Mouse (Mus musculus): ENCODE measurements at regions not wholly inside any gene's neighbourhood (a gene's known extent, or its start where the extent isn't known, plus 50 kb on each side); places are given as distances from the start of the nearest gene placed in this dataset.
"Not testable (repeated sequence)": the region's sequence is repeated elsewhere in the genome, so short reads cannot be mapped to it uniquely, and the experiment has no call there.

DNA sequence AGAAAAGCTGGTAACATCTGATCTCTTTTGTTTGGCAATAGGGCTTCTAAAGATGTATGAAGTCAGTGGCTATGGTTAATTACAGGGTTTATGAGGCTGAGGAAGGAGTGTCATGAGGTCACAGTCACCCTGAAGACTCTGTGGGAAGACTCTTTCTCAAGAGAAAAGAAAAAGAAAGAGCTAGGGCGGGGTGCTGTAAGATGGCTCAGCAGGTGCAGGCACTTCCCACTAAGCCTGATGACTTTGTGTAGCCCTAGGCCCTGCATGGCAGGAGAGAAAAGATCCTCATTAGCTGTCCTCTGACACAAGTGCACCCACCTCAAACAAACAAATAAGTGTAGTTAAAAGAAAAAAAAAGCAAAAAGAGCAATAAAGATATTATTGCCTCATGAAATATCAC lies 73.6 kb upstream of the Atp1b1 start:
- H3K9ac ChIP-seq = no peak overlapping the region
- no peaks in the 10 kb centered on the region for H3K4me1 ChIP-seq
- H3K4me2 ChIP-seq = no peak overlapping the region
- H3K36me3 ChIP-seq = no peaks in the 10 kb centered on the region
- ATAC-seq (replicated peaks; ENCODE audit: low FRiP score) = no peak
- no peak overlapping the region for H3K27ac ChIP-seq
- no peaks in the 10 kb centered on the region for H3K27me3 ChIP-seq
- no peak overlapping the region for H3K4me3 ChIP-seq (replicated peaks)
- H3K9me3 ChIP-seq (replicated peaks) = no peaks in the 10 kb centered on the region
- WGBS = 67% methylated on average over 1 of the region's 1 CpGs

DNA sequence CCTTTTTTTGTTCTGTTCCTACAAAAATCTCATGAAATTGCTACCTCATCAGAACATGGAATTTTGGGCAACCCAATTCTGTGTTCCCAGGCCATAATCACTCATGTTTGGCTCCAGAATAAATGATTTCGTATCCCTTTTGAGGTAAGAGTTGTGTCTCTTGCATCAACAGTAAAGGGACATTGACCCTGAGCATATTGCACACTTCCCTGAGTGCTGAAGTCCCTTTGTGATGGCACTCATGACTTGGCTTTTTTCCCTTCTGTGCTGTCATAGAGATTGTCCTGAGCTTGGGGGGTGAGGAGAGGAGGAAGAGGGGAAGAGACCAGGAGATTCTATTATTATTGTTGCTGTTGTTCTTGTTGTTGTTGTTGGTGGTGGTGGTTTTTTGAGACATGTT lies 68.6 kb upstream of the Atp1b1 start:
- no peak overlapping the region for H3K27ac ChIP-seq
- no peak for ATAC-seq (replicated peaks; ENCODE audit: low FRiP score)
- no peak overlapping the region for H3K9ac ChIP-seq
- H3K4me1 ChIP-seq = no peaks in the 10 kb centered on the region
- H3K36me3 ChIP-seq = no peaks in the 10 kb centered on the region
- no peak overlapping the region for H3K4me2 ChIP-seq
- WGBS = 91% methylated on average over 1 of the region's 1 CpGs
- no peaks in the 10 kb centered on the region for H3K9me3 ChIP-seq (replicated peaks)
- no peaks in the 10 kb centered on the region for H3K27me3 ChIP-seq
- H3K4me3 ChIP-seq (replicated peaks) = no peak overlapping the region

DNA sequence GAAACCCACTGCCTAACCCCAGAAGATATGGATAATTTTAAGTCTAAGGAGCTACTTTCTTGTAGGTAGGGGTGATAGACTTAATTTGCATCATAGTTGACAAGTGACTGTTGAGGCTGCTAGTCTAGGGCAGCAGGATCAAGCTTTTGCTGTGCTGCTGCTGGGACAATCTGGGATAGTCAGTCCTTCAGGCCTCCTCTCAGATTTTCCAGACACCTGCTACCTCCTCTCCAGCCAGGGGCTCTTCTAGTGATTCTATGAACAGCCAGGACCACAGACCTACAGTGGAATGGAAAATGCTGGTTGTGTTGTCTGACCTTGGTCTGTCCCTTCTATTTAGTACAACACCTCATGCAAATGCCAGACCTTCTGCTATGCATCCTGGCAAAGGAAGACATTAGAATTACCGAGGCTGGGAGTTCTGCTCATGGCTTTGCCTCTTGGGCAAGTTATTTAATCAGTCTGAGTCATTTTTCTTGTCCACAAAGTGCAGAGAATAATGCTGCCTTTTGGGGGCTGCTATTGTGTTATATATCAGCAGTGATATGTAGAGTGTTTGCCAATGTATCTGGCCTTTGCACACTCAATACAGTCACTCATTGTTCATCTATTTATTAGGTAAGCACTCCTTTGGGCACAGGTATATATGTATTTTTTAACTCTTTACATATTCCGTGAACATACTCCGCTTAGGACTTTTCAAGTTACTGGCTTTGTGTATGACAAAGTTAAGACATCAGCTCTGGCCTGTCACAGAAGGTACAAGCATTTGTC lies 64.4 kb upstream of the Atp1b1 start:
- no peak overlapping the region for H3K9ac ChIP-seq
- no peak overlapping the region for H3K4me2 ChIP-seq
- no peak for ATAC-seq (replicated peaks; ENCODE audit: low FRiP score)
- H3K36me3 ChIP-seq = no peaks in the 10 kb centered on the region
- no peaks in the 10 kb centered on the region for H3K4me1 ChIP-seq
- H3K27ac ChIP-seq = no peak overlapping the region
- no peaks in the 10 kb centered on the region for H3K27me3 ChIP-seq
- H3K4me3 ChIP-seq (replicated peaks) = no peak overlapping the region
- WGBS = 86% methylated on average over 3 of the region's 3 CpGs
- H3K9me3 ChIP-seq (replicated peaks) = no peaks in the 10 kb centered on the region

DNA sequence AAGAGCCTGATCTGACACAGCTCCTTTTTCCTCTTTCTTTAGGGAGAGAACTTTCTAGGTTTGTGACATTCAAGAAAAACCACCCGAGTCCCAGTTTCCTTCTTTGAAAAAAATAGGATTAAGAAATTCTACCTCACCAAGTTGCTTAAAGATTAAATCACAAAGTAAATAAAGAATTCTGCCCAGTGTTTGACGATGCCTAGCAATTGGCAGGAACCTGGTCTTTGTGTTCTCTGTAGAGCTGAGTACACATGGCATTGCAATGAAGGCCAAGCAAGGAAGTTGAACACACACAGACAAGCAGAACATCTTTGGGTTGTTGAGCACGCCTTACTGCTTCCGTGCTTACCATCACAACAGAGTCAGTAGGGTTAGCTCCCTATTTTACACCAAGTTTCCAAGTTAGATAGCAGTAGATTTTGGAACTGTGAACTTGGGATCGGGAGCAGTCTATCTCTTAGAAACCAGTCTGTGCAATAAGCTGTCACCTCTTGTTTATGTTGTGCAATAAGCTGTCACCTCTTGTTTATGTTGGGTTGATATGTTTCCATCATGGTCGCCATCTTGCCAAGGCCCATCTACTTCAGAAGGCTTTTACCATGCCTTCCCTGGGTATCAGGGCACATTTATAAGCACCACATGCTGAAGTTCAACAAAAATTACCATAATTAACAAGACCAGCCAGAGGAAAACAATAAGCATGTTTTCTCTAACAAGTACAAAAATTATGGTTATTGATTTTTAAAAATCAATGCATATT lies 63.4 kb upstream of the Atp1b1 start:
- Histone ChIP-seq H3K27ac (no peak overlapping the region), H3K9ac (no peak overlapping the region), H3K9me3 (replicated peaks) (no peaks in the 10 kb centered on the region), H3K4me2 (no peak overlapping the region), H3K4me3 (replicated peaks) (no peak overlapping the region), H3K4me1 (no peaks in the 10 kb centered on the region), H3K36me3 (no peaks in the 10 kb centered on the region), H3K27me3 (no peaks in the 10 kb centered on the region)
- WGBS = 81% methylated on average over 6 of the region's 6 CpGs
- no peak for ATAC-seq (replicated peaks; ENCODE audit: low FRiP score)

DNA sequence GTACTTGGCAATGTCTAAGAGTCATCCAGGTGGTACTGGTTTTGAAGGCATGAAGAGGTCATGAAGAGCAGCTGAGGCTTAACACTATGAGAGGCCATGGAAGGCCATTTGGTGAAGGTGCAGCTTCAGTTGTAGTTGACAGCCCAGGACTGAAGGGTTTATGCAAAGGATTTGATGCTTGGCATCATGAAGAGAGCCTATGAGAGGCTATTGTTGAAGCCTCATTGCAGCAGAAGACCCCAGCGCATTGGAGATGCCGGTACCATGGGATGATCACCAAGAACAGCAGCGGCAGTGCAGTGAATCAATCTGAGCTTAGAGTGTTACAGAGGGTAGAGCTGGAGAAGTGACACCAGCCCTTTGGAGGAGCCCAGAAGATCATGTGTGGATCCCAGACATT lies 60.7 kb upstream of the Atp1b1 start:
- Histone ChIP-seq H3K36me3 (no peaks in the 10 kb centered on the region), H3K9me3 (replicated peaks) (no peaks in the 10 kb centered on the region), H3K4me3 (replicated peaks) (no peak overlapping the region), H3K27ac (no peak overlapping the region), H3K4me1 (no peaks in the 10 kb centered on the region), H3K9ac (no peak overlapping the region), H3K4me2 (no peak overlapping the region), H3K27me3 (no peaks in the 10 kb centered on the region)
- 94% methylated on average over 3 of the region's 3 CpGs for WGBS
- ATAC-seq (replicated peaks; ENCODE audit: low FRiP score) = no peak

DNA sequence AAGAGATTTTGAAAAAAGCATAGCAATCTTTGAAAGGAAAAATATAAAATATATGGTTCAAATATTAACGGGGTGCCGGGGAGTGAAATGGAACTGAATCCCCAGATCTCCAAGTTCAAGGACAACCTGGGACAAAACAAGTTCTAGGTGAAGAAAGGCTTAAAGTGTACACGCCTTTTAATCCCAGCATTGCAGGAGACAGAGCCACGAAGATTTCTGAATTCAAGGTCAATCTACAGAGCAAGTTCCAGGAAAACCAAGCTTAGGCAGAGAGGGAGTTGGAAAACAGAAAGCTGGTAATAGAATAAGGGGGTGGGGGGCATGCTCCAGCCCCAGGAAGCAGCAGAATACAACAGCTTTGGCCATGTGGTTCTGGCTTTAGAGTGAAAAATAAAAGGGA lies 60.2 kb upstream of the Atp1b1 start:
- ATAC-seq (replicated peaks; ENCODE audit: low FRiP score) = no peak
- H3K9ac ChIP-seq = no peak overlapping the region
- no peaks in the 10 kb centered on the region for H3K9me3 ChIP-seq (replicated peaks)
- H3K4me1 ChIP-seq = no peaks in the 10 kb centered on the region
- WGBS = 86% methylated on average over 4 of the region's 4 CpGs
- H3K4me2 ChIP-seq = no peak overlapping the region
- no peak overlapping the region for H3K4me3 ChIP-seq (replicated peaks)
- no peak overlapping the region for H3K27ac ChIP-seq
- H3K27me3 ChIP-seq = no peaks in the 10 kb centered on the region
- H3K36me3 ChIP-seq = no peaks in the 10 kb centered on the region

DNA sequence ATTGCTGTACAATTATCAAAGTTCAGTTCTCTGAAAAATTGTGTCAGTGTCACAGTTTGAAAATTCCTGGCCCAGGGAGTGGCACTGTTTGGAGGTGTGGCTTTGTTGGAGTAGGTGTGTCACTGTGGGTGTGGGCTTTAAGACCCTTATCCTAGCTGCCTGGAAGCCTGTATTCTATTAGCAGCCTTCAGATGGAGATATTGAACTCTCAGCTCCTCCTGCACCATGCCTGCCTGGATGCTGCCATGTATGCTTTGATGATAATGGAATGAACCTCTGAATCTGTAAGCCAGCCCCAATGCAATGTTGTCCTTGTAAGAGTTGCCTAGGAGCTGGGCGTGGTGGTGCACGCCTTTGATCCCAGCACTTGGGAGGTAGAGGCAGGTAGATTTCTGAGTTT lies 59.2 kb upstream of the Atp1b1 start:
- not testable (repeated sequence) for H3K9me3 ChIP-seq (replicated peaks); H3K4me3 ChIP-seq (replicated peaks); ATAC-seq (replicated peaks; ENCODE audit: low FRiP score); H3K9ac ChIP-seq; H3K27me3 ChIP-seq; H3K27ac ChIP-seq; H3K4me1 ChIP-seq; H3K4me2 ChIP-seq; H3K36me3 ChIP-seq
- whole genome bisulfite sequencing = 98% methylated on average over 2 of the region's 2 CpGs

DNA sequence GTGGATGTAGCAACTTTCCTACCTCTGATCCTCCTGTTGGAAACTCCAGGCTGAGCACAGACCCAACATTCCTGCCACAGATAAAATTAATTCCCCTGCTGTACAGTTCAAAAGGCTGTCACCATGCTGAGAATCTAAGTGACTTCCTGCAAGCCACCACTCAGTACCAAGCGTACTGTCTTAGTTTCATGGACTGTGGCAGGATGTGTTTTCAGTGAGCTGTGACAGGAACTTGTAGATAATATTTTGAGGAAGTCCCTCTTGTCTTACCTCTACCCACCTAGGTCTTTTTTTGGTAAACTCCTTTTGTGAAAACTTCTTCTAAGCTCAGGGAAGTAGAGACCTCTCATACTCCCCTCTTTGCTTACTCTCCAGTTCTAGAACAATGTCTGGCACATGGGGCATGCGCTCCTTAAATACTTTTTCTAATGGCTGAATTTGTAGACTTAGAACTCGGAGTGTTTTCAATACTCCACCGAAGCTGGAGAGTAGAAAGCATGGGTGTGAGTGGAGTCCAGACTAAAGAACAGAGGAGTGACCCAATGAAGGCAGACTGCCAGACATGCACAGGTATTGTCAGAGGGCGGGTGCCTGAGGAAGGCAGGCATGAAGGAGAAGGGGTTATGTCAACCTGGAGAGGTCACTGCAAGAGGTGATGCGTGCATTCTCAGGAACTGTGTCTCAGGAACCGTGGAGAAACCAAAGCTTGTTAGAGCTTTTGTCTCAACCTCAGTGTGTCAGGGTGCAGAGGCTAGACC lies 53.7 kb upstream of the Atp1b1 start:
- no peak for ATAC-seq (replicated peaks; ENCODE audit: low FRiP score)
- WGBS = 73% methylated on average over 7 of the region's 7 CpGs
- no peaks in the 10 kb centered on the region for H3K27me3 ChIP-seq

DNA sequence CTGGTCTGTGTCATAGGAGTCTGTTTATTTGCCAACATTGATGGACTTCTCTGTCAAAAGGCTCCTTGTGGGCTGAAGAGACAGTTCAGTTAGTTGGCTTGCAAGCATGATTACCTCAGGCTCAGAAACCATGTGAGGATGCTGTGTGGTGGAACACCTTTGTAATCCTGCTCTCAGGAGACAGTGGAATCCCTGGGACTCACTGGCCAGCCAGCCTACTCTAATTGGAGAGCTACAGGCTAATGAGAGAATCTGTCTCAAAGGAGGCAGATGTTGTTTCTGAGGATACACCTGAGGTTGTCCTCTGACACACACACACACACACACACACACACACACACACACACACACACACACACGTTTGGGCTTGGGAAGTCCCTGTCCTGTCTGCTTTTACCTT lies 51.1 kb upstream of the Atp1b1 start:
- Histone ChIP-seq H3K27ac (no peak overlapping the region), H3K4me3 (replicated peaks) (no peak overlapping the region), H3K4me2 (no peak overlapping the region), H3K9ac (no peak overlapping the region), H3K9me3 (replicated peaks) (no peaks in the 10 kb centered on the region), H3K27me3 (no peaks in the 10 kb centered on the region), H3K4me1 (no peaks in the 10 kb centered on the region), H3K36me3 (no peaks in the 10 kb centered on the region)
- 62% methylated on average over 1 of the region's 1 CpGs for WGBS
- no peak for ATAC-seq (replicated peaks; ENCODE audit: low FRiP score)

More for the DNA sequence above, 53.7 kb upstream of the Atp1b1 start:
- H3K27ac ChIP-seq = no peak overlapping the region
- H3K4me2 ChIP-seq = no peak overlapping the region
- no peaks in the 10 kb centered on the region for H3K9me3 ChIP-seq (replicated peaks)
- H3K36me3 ChIP-seq = no peaks in the 10 kb centered on the region
- no peaks in the 10 kb centered on the region for H3K4me1 ChIP-seq
- no peak overlapping the region for H3K9ac ChIP-seq
- H3K4me3 ChIP-seq (replicated peaks) = no peak overlapping the region

DNA sequence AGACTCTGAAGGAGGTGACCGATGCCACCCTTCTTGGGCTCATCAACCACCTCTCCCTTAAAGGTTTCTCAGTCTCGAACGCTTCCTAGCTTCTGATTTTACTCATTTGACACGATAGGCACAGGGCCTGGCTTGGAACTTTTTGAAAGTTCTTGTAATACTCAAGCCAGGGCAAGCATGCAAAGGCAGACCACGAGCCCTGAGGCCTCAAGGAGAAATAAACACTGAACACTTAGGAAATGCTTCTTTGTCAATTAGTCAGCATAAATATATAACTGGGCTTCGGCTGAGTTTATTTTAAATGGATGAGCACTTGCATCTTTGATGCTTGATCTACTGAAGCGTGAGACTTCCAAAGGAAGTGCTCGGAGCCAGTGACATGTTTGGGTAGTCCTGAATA lies 50.4 kb upstream of the Atp1b1 start:
- Histone ChIP-seq H3K4me3 (replicated peaks) (no peak overlapping the region), H3K4me2 (no peak overlapping the region), H3K36me3 (no peaks in the 10 kb centered on the region), H3K4me1 (no peaks in the 10 kb centered on the region), H3K27me3 (no peaks in the 10 kb centered on the region), H3K9ac (no peak overlapping the region), H3K27ac (no peak overlapping the region), H3K9me3 (replicated peaks) (no peaks in the 10 kb centered on the region)
- ATAC-seq (replicated peaks; ENCODE audit: low FRiP score) = no peak
- 83% methylated on average over 8 of the region's 8 CpGs for WGBS

DNA sequence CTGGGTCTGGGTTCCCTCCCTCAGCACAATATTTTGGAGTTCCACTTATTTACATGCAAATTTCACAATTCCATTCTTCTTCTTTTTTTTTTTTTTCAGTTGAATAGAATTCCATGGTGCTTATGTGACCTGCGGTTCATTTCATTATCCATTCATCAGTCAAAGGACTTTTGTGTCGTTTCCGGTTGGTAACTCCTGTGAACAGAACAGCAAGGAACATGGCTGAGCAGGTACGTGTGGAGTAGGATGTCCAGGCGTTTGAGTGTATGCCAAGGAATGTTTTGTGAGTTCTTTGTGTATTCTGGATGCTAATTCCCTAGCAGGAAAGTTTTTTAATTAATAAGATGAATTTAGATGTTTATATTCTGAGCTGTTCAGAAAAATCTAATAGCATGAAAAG lies 50.0 kb upstream of the Atp1b1 start:
- H3K27me3 ChIP-seq = no peaks in the 10 kb centered on the region
- no peaks in the 10 kb centered on the region for H3K4me1 ChIP-seq
- no peaks in the 10 kb centered on the region for H3K36me3 ChIP-seq
- no peak overlapping the region for H3K4me2 ChIP-seq
- H3K27ac ChIP-seq = no peak overlapping the region
- WGBS = 59% methylated on average over 5 of the region's 5 CpGs
- no peak overlapping the region for H3K9ac ChIP-seq
- H3K4me3 ChIP-seq (replicated peaks) = no peak overlapping the region
- ATAC-seq (replicated peaks; ENCODE audit: low FRiP score) = no peak
- H3K9me3 ChIP-seq (replicated peaks) = no peaks in the 10 kb centered on the region

Data from kidney, embryonic 15.5 days (tissue).